Mouse (Mus musculus) frontal cortex, postnatal 14 days (tissue): ENCODE results near the gene Ints4.

Experiments
- DNase-seq, 2 experiments: peaks; one replicate each; pipeline ENCODE4 v3.0.0; 2022; ENCODE audit warnings: low spot score in 2 of 2

The Ints4 gene

GRCm38 (mm10) chr7:97536571-97536970 lies 55.8 kb downstream of the Ints4 start:
- DNase-seq = no peak

- DNase-seq = no peak
These were observed 65.7 kb downstream of the Ints4 start for GRCm38 (mm10) chr7:97546462-97546861.

GRCm38 (mm10) chr7:97549301-97549700 lies 68.5 kb downstream of the Ints4 start:
- DNase-seq = no peak

GRCm38 (mm10) chr7:97550673-97551072 lies 69.9 kb downstream of the Ints4 start:
- no peak for DNase-seq

GRCm38 (mm10) chr7:97563576-97563975 lies 82.8 kb downstream of the Ints4 start:
- no peak for DNase-seq

- DNase-seq = no peak
These were observed 88.6 kb downstream of the Ints4 start for GRCm38 (mm10) chr7:97569372-97569771.

- no peak for DNase-seq
These were observed 89.6 kb downstream of the Ints4 start for GRCm38 (mm10) chr7:97570389-97570788.

- peak; percentile 14 to 25 for DNase-seq
These were observed 97.8 kb downstream of the Ints4 start for GRCm38 (mm10) chr7:97578361-97579066.

- DNase-seq = peak; percentile 91 to 92
These were observed 98.6 kb downstream of the Ints4 start, which contains the start of the genes Aamdc and Rsf1 for GRCm38 (mm10) chr7:97579067-97579975. Gene Aamdc, minus strand, starts transcription at chr7:97579497. Gene Rsf1, plus strand, starts transcription at chr7:97579889.

- peak; percentile 42 to 44 for DNase-seq
These were observed 99.5 kb downstream of the Ints4 start for GRCm38 (mm10) chr7:97579976-97580842.

GRCm38 (mm10) chr7:97580843-97581214 lies 100.1 kb downstream of the Ints4 start:
- peak; percentile 68 to 75 for DNase-seq

GRCm38 (mm10) chr7:97588506-97588905 lies 107.8 kb downstream of the Ints4 start:
- no peak for DNase-seq

- no peak for DNase-seq
These were observed 109.7 kb downstream of the Ints4 start for GRCm38 (mm10) chr7:97590488-97590887.
